Mouse (Mus musculus) heart, adult 2 months (tissue): ENCODE results near the gene Peli1.

ENCODE experiments used
- CTCF ChIP-seq: fragments of 200-600 bp; IDR thresholded peaks from 2 replicates; pipeline ENCODE4 v1.8.1; 2022; ENCODE audit warnings: antibody characterized with exemption, mild to moderate bottlenecking, moderate library complexity
- EP300 ChIP-seq: fragments of 200-500 bp; IDR thresholded peaks from 2 replicates; pipeline ENCODE4 v1.6.1; 2011; ENCODE audit warnings: low read depth, low read length, control low read depth; ENCODE audit not compliant: insufficient read depth
- POLR2A ChIP-seq: fragments of 200-500 bp; IDR thresholded peaks from 2 replicates; pipeline ENCODE4 v1.6.1; 2011; ENCODE audit warnings: mild to moderate bottlenecking, low read depth, low read length, control low read depth; ENCODE audit not compliant: insufficient read depth

DNA sequence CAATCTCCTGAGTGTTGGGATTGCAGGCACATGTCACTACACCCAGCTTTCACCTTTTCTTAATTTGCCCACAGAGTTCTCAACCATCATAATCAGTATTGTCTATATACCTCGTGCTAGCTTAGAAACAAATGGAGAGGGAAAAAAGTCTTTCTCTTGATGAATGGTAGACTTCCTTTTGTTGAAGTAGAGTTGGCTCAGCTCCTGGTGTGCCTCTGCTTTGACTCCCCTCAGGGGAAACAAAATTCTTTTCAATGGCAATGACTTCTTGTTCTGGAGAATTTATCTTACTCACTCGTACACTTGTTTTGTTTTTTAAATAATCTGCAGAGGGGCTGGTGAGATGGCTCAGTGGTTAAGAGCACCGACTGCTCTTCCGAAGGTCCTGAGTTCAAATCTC is 62.0 kb downstream of the Peli1 start:
- TF ChIP-seq EP300 (no peak), CTCF (no peak), POLR2A (no peak)
